18 mouse cellular contexts compared by ENCODE assay signal in genomic region chr10:51930266-51930665, GRCm38 (mm10).
DNase-seq lines count a peak whose midpoint lies in the region; ATAC-seq lines count a peak whose summit lies in the region.
"Had no signal": no experiment of that assay in that cellular context is flagged by ENCODE, and none has a peak within 500 bp of the region (broad histone marks: within the 10 kb centered on the region; RNA-seq: fewer than 3 reads in every experiment).

No protein-coding gene starts in this region.

- no peak overlapping the region for H3K9ac ChIP-seq in heart, embryonic 15.5 days
- H3K9ac ChIP-seq: liver, postnatal 0 days had no signal

- H3K9me3 ChIP-seq in heart, embryonic 15.5 days (replicated peaks): no peaks in the 10 kb centered on the region
- H3K9me3 ChIP-seq in heart, embryonic 10.5 days: no peaks in the 10 kb centered on the region

- peak overlapping the region; percentile 38; the same call in 1 of the 2 replicates for H3K27ac ChIP-seq in heart, embryonic 15.5 days
- no peak overlapping the region for H3K27ac ChIP-seq in heart, embryonic 10.5 days

- H3K4me2 ChIP-seq in heart, embryonic 15.5 days: no peak overlapping the region
- H3K4me2 ChIP-seq: midbrain, embryonic 11.5 days had no signal

- H3K27me3 ChIP-seq in heart, embryonic 15.5 days: no peaks in the 10 kb centered on the region
- no peaks in the 10 kb centered on the region for H3K27me3 ChIP-seq in heart, embryonic 10.5 days (ENCODE audit: insufficient read depth, poor library complexity, severe bottlenecking)

- WGBS in heart, embryonic 15.5 days: 20% methylated on average over 2 of the region's 2 CpGs
- 34% methylated on average over 2 of the region's 2 CpGs for WGBS in heart, embryonic 10.5 days

- ATAC-seq in heart, embryonic 15.5 days (replicated peaks; ENCODE audit: insufficient number of reproducible peaks, insufficient read depth, low FRiP score, low read depth): no peak
- ATAC-seq in megakaryocyte-erythroid progenitor cell, adult 5-6 weeks (replicated peaks; ENCODE audit: low FRiP score, low TSS enrichment, poor library complexity, severe bottlenecking): no peak
- ATAC-seq: liver, postnatal 0 days had no signal

- intact Hi-C loops in gastrocnemius, postnatal 14 days (cut with DNase I; ENCODE audit: low total_unique reads): no loop called here

- peak; percentile 66 for DNase-seq in gastrocnemius, adult 18-20 months (ENCODE audit: low spot score)
- no peak for DNase-seq in gastrocnemius, postnatal 14 days
- DNase-seq in heart, embryonic 10.5 days (ENCODE audit: low spot score): no peak
- DNase-seq in 3T3-L1 (ENCODE audit: low read depth, low spot score) (peak; percentile 32), adipocyte (ENCODE audit: low spot score) (peak; percentile 13)
- DNase-seq: kidney, adult 9 months; kidney, postnatal 36 days; layer of hippocampus, adult 9-11 months; liver; liver, postnatal 0 days; lung, postnatal 36 days; retina, postnatal 1 day; right cerebral cortex, postnatal 4 days; thymus, postnatal 36 days had no signal

- no peak overlapping the region for H3K4me3 ChIP-seq in heart, embryonic 15.5 days
- H3K4me3 ChIP-seq in heart, embryonic 10.5 days: no peak overlapping the region
- H3K4me3 ChIP-seq: erythroblast, embryonic 14.5 days had no signal

- H3K36me3 ChIP-seq in heart, embryonic 15.5 days: no peaks in the 10 kb centered on the region
- no peaks in the 10 kb centered on the region for H3K36me3 ChIP-seq in heart, embryonic 10.5 days

- H3K4me1 ChIP-seq in heart, embryonic 15.5 days (replicated peaks): peaks cover 11% of the 10 kb centered on the region; the same call in 1 of the 2 replicates
- H3K4me1 ChIP-seq in heart, embryonic 10.5 days: no peaks in the 10 kb centered on the region

Comparison
In these comparisons a context has a peak if more than half of its experiments do, and no peak if none do; other contexts are left out.
1. DNase-seq: peak in gastrocnemius, adult 18-20 months (single experiment), 3T3-L1 (single experiment) and adipocyte (single experiment); none in gastrocnemius, postnatal 14 days (single experiment) and heart, embryonic 10.5 days (single experiment).